Mouse (Mus musculus): Measurements from ENCODE around the gene Sstr3. TPM values are rescaled to one million over a fixed set of nuclear protein-coding genes. Genes with fewer than 3 reads are reported as not detected.

Gene Sstr3
- polyA plus RNA-seq, 1 experiment = 1.4 TPM

DNA sequence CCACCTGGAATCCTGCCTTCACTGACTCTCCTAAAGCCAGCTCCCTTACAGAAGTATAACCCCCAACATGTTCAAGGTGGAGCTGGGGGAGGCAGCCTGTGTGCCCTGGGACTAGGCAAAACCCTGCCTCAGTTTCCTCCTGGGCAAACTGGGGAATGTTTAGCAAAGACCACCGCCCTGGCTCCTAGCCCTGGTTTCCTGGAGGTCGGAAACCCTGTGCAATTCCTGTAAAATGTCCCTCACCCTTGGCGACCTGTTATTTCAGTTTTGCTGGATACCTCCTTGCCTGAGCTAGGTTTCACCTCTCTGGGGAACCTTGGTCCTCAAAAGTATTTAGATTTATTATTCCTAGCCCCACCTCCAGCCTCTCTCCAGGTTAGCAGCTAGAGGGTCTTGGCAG lies 14.3 kb downstream of the Sstr3 start:
- Histone ChIP-seq H3K27ac (ENCODE audit: insufficient read depth, low read depth, low read length) (peak overlapping the region; percentile 14), H3K4me1 (ENCODE audit: control insufficient read depth, insufficient read depth, insufficient read length, low read length) (peaks cover 37% of the 10 kb centered on the region), H3K4me3 (ENCODE audit: low read depth, low read length) (no peak overlapping the region), H3K27me3 (ENCODE audit: control insufficient read depth, insufficient read depth, low read length) (no peaks in the 10 kb centered on the region), H3K36me3 (ENCODE audit: control insufficient read depth, insufficient read depth, low read length) (no peaks in the 10 kb centered on the region)
- TF ChIP-seq POLR2A (IDR thresholded peaks at IDR 0.05; ENCODE audit: low read depth, low read length) (no peak), CTCF (IDR thresholded peaks at IDR 0.05; ENCODE audit: extremely low read depth, insufficient read length, insufficient replicate concordance, low read depth, low read length) (no peak)
- 80% methylated on average over 3 of the region's 3 CpGs for WGBS

DNA sequence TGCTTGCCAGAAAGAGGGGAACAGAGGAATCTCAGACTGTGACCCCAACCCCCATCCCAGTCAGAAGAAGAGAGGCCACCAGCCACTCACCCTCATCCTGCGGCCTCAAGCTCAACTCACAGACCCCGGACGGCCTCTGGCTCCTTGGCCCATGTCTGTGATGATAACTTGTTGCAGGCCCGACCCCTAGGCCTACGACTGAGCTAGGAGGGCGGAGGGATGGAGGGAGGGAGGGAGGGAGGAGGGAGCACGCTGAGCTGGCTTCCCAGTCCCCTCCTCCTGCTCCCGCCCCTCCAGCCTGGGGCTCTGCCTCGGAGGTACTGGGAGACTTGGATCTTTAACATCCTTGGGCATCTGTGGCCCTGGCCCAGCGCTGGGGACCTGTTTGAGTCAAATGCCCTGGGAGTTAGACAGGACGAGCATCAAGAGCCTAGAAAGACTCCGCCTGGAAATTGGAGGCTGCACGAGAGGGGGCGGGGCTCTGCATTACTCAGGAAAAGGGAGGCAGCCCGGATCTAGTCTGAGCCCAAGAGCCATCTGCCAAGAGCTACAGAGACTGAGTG lies 15.0 kb downstream of the Sstr3 start:
- no peaks in the 10 kb centered on the region for H3K27me3 ChIP-seq (ENCODE audit: control insufficient read depth, insufficient read depth, low read length)
- no peak for TF ChIP-seq POLR2A (IDR thresholded peaks at IDR 0.05; ENCODE audit: low read depth, low read length)
- no peak for TF ChIP-seq CTCF (IDR thresholded peaks at IDR 0.05; ENCODE audit: extremely low read depth, insufficient read length, insufficient replicate concordance, low read depth, low read length)
- peaks cover 33% of the 10 kb centered on the region for H3K4me1 ChIP-seq (ENCODE audit: control insufficient read depth, insufficient read depth, insufficient read length, low read length)
- WGBS = 36% methylated on average over 15 of the region's 15 CpGs
- H3K36me3 ChIP-seq (ENCODE audit: control insufficient read depth, insufficient read depth, low read length) = no peaks in the 10 kb centered on the region
- H3K27ac ChIP-seq (ENCODE audit: insufficient read depth, low read depth, low read length) = peak overlapping the region; percentile 48
- H3K4me3 ChIP-seq (ENCODE audit: low read depth, low read length) = peak overlapping the region; percentile 51

DNA sequence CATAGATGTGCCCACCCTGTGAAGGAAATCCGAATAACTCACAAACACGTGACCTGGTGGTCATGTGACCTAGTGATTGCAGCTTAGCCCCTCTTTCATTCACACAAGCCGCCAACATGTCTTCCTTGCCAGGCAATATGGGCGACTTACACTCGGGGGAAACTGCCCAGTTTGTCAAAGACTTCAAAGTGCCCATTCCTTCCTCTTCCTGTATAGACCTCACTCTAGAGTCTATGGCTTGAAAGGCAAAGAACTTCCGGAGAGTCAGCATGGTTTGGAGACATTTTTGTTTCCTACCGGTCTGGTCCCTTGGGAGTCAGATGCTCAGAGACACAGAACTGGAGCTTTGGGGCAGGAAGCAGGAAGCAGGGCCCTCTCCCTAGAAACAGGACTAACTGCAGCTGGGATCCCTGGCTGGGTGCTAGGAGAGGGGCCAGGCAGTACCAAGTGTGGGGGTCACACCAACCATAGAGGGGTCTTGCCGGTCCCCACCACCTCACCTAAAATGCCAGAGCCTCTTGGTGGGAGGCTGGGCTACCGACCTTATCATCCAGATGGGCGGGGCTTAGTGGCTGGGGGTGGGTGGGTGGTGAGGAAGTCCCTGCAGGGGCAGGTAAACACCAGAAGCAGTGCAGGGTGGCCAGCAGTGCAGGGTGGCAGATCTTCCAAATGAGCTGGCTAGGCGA lies 15.6 kb downstream of the Sstr3 start:
- WGBS = 55% methylated on average over 11 of the region's 11 CpGs
- H3K27ac ChIP-seq (ENCODE audit: insufficient read depth, low read depth, low read length) = peak overlapping the region; percentile 66
- no peaks in the 10 kb centered on the region for H3K36me3 ChIP-seq (ENCODE audit: control insufficient read depth, insufficient read depth, low read length)
- no peak for TF ChIP-seq POLR2A (IDR thresholded peaks at IDR 0.05; ENCODE audit: low read depth, low read length)
- TF ChIP-seq CTCF (IDR thresholded peaks at IDR 0.05; ENCODE audit: extremely low read depth, insufficient read length, insufficient replicate concordance, low read depth, low read length) = no peak
- H3K27me3 ChIP-seq (ENCODE audit: control insufficient read depth, insufficient read depth, low read length) = no peaks in the 10 kb centered on the region
- H3K4me1 ChIP-seq (ENCODE audit: control insufficient read depth, insufficient read depth, insufficient read length, low read length) = peaks cover 27% of the 10 kb centered on the region
- H3K4me3 ChIP-seq (ENCODE audit: low read depth, low read length) = peak overlapping the region; percentile 51

DNA sequence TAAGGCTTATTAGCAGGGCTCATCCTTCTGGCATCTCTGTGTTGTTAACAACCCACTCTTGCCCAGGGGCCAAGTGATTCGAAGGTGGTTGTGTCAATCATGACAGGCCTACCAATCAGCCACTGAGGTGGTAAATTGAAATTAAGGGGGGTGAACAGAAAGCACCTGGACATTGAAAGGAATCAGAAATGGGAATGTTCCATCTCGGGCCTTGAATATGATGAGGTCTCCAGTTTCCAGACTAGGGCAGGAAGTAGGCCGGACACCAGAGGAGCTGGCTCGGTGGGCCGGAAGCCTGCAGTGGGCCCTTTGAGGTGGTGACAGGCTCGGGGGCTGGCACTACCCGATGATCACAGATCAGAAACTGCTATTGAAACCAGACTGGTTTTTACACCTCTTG lies 16.5 kb downstream of the Sstr3 start:
- H3K4me3 ChIP-seq (ENCODE audit: low read depth, low read length) = no peak overlapping the region
- TF ChIP-seq POLR2A (IDR thresholded peaks at IDR 0.05; ENCODE audit: low read depth, low read length) = no peak
- TF ChIP-seq CTCF (IDR thresholded peaks at IDR 0.05; ENCODE audit: extremely low read depth, insufficient read length, insufficient replicate concordance, low read depth, low read length) = no peak
- peak overlapping the region; percentile 14 for H3K27ac ChIP-seq (ENCODE audit: insufficient read depth, low read depth, low read length)
- no peaks in the 10 kb centered on the region for H3K36me3 ChIP-seq (ENCODE audit: control insufficient read depth, insufficient read depth, low read length)
- 75% methylated on average over 7 of the region's 7 CpGs for WGBS
- H3K4me1 ChIP-seq (ENCODE audit: control insufficient read depth, insufficient read depth, insufficient read length, low read length) = peaks cover 20% of the 10 kb centered on the region
- no peaks in the 10 kb centered on the region for H3K27me3 ChIP-seq (ENCODE audit: control insufficient read depth, insufficient read depth, low read length)

DNA sequence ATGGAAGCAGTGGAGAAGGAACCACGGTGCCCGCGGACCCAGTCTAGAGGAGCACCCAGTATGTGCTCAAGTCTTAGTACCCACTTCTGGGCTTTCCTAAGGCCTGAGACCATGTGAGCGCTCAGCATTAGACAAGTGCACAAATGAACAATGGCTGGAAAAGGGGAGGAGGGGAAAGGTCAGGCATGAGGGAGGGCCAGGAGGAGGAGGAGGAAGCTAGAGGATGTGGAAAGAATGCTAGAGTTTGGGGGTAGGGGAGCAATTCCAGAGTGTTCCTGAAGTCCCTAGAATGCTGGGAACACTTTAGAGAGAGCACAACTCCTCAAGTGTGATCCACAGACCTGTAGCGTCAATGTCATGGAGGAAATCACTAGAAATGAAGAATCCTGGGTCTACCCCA lies 20.3 kb downstream of the Sstr3 start:
- Histone ChIP-seq H3K4me3 (ENCODE audit: low read depth, low read length) (no peak overlapping the region), H3K36me3 (ENCODE audit: control insufficient read depth, insufficient read depth, low read length) (no peaks in the 10 kb centered on the region), H3K4me1 (ENCODE audit: control insufficient read depth, insufficient read depth, insufficient read length, low read length) (peaks cover 10% of the 10 kb centered on the region), H3K27me3 (ENCODE audit: control insufficient read depth, insufficient read depth, low read length) (no peaks in the 10 kb centered on the region), H3K27ac (ENCODE audit: insufficient read depth, low read depth, low read length) (no peak overlapping the region)
- TF ChIP-seq POLR2A (IDR thresholded peaks at IDR 0.05; ENCODE audit: low read depth, low read length) = no peak
- no peak for TF ChIP-seq CTCF (IDR thresholded peaks at IDR 0.05; ENCODE audit: extremely low read depth, insufficient read length, insufficient replicate concordance, low read depth, low read length)
- WGBS = 94% methylated on average over 5 of the region's 5 CpGs

DNA sequence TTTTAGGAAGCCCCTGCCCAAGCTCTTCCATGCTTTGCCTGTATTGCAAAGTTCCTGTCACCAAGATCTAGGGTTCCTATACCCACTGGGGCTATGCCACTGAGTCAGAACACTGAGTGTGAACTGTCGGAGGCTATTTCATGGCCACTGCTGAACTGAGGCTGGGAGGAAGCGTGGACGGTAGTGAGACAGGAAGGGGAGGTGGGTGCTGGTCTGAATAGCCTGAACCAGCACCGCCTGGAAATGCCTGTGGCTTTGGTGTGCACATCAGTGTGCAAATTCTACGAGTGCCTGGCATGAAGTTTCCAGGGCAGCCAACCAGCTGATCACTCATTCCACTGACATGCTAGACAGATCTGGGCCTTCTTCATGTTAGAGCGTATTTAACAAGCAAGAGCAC lies 22.6 kb downstream of the Sstr3 start:
- no peaks in the 10 kb centered on the region for H3K36me3 ChIP-seq (ENCODE audit: control insufficient read depth, insufficient read depth, low read length)
- H3K4me3 ChIP-seq (ENCODE audit: low read depth, low read length) = no peak overlapping the region
- H3K4me1 ChIP-seq (ENCODE audit: control insufficient read depth, insufficient read depth, insufficient read length, low read length) = peaks cover 6% of the 10 kb centered on the region
- no peak overlapping the region for H3K27ac ChIP-seq (ENCODE audit: insufficient read depth, low read depth, low read length)
- no peak for TF ChIP-seq POLR2A (IDR thresholded peaks at IDR 0.05; ENCODE audit: low read depth, low read length)
- TF ChIP-seq CTCF (IDR thresholded peaks at IDR 0.05; ENCODE audit: extremely low read depth, insufficient read length, insufficient replicate concordance, low read depth, low read length) = no peak
- no peaks in the 10 kb centered on the region for H3K27me3 ChIP-seq (ENCODE audit: control insufficient read depth, insufficient read depth, low read length)
- 80% methylated on average over 6 of the region's 6 CpGs for WGBS

DNA sequence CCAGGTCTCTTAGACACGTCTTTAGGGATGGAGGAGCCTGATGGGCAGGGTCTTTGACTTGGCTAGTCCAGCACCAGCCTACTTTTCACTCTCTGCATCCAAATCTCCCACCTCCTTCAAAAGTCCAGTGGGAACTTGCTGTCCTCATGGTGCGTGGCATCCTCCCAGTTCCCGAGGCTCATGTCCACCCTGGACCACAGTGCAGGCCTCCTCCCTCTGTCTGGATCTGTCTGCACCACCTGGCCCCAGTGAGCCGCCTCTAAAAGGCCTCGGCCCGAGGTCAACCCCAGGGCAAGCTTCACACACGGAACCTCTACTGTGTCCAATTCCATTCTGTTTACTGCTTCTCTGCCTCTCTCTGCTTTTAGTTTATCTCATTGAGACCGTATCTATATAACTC lies 23.2 kb downstream of the Sstr3 start:
- Histone ChIP-seq H3K36me3 (ENCODE audit: control insufficient read depth, insufficient read depth, low read length) (no peaks in the 10 kb centered on the region), H3K27me3 (ENCODE audit: control insufficient read depth, insufficient read depth, low read length) (no peaks in the 10 kb centered on the region), H3K4me3 (ENCODE audit: low read depth, low read length) (no peak overlapping the region), H3K4me1 (ENCODE audit: control insufficient read depth, insufficient read depth, insufficient read length, low read length) (peaks cover 6% of the 10 kb centered on the region), H3K27ac (ENCODE audit: insufficient read depth, low read depth, low read length) (no peak overlapping the region)
- WGBS = 69% methylated on average over 8 of the region's 8 CpGs
- TF ChIP-seq POLR2A (IDR thresholded peaks at IDR 0.05; ENCODE audit: low read depth, low read length) (no peak), CTCF (IDR thresholded peaks at IDR 0.05; ENCODE audit: extremely low read depth, insufficient read length, insufficient replicate concordance, low read depth, low read length) (no peak)

Measured in small intestine, adult 2 months (tissue).